Mouse (Mus musculus) megakaryocyte progenitor cell, adult 5-6 weeks (primary cell): ENCODE data around the gene Oscp1. TPM values are rescaled to one million over a fixed set of nuclear protein-coding genes. Genes with fewer than 3 reads are reported as not detected.

Experiments used
- ATAC-seq: replicated peaks from 2 replicates; pipeline ENCODE4 v1.8.0; 2016; ENCODE audit warnings: mild to moderate bottlenecking, moderate TSS enrichment, inconsistent platforms; ENCODE audit not compliant: poor library complexity
- total RNA-seq, 2 experiments: library from RNA; stranded (forward) in 1 of 2; stranded (reverse) in 1 of 2; fragments of 157-497, 149-512 nt in 1 of 2; fragments of 200-1000 nt in 1 of 2; gene quantifications; 2 replicates each; pipeline versions ENCODE4 v1.2.3 to v1.2.4; 2015 to 2017

Oscp1 gene
- total RNA-seq (2015) (13.5 and 15.5 TPM in 2 replicates), total RNA-seq (2017) (20.3 and 31.9 TPM in 2 replicates)

DNA sequence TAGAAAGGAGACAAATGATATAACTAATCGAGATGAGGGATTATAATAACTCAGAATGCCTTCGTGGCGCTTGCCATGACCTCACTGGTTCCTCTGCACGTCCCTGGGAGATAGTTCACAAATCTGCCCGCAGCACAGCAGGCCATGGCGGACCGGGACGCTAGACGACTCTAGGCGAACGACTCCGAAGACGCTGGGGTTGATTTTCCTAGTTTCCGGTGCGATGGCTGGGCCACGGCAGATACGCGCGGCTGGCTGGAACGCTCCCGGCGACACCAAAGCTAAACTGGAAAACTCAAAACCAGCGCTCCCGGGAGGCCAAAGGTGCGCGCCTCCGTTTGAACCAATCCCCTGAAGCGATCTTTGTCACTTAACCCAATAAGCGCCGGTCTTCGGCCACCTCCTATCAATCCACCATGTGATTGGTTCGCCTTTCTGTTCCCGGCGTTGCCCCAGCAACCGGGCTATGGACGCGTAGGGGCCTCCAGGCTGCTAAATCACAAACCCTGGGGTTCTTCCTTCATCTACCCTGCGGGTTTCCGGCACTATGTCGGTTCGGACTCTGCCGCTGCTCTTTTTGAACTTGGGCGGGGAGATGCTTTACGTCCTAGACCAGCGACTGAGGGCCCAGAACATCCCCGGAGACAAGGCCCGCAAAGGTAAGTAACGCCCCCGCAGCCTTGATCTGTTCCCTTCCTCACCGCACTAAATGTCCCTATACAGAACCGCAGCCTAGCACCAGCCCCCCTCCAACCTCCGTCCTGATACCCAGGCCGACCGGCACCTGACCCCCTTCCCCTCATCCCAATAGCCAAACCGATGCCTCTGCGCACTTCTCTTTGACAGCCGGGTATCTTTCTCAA lies at the start of gene Oscp1:
Gene Oscp1 (plus strand): TSS at position 432 of the 863 bp plus-strand sequence.
- ATAC-seq = peak; percentile 97

DNA sequence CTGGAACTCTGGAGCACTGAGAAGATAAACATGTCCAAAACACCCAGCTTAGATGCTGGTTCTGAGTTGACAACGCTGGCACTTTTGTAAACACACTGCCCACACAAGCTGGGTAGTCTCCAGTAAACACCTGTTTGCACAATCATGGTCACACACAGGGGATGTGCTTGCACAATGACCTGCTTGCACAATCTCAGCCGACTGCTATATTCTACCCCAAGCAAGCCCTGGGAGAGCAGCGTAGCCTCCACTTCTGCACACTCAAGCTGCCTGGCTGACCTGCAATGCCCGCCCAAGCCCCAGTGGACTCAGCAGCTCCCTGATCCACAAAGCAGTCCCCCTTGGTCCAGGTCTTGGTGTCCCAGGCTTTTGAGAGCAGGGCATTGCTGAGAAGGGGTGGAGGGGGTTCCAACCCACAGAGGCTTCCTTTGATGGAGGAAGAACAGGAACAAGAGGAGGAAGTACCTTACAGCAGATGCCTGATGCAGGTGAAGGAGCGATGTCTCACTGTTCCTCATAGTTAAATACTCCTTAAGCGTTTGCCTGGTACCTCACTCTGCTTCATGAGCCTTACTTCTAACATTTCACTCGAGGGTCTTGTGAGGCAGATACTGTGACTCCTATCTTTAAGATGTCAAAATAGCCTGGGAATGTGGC lies 40.6 kb upstream of the Oscp1 start:
- peak; percentile 86 for ATAC-seq

DNA sequence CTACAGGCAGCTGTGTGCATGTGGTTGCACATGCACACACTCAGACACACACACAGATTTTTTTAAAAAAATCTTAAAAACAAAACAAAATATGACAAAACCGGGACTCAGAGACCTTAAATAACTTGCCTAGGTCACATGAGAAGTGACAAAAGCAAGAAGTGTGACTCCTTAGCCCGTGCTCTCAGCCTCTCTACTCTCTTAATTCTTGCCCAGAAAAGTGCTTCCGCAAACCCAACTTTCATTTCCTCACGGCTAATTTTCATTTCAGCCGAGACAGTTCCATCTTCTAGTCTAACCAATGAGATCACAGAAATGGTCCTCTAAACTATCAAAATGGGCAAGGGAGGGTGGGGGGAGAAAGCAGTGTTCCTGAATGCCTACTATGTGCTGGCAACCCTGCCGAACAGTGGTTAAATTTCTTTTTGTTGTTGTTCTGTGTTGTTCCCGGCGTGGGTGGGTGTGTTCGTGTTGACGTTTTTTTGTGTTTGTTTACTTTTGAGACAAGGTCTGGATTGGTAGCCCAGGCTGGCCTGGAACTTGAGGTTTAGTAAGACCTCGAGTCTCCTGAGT lies 39.3 kb upstream of the Oscp1 start:
- peak; percentile 59 for ATAC-seq

DNA sequence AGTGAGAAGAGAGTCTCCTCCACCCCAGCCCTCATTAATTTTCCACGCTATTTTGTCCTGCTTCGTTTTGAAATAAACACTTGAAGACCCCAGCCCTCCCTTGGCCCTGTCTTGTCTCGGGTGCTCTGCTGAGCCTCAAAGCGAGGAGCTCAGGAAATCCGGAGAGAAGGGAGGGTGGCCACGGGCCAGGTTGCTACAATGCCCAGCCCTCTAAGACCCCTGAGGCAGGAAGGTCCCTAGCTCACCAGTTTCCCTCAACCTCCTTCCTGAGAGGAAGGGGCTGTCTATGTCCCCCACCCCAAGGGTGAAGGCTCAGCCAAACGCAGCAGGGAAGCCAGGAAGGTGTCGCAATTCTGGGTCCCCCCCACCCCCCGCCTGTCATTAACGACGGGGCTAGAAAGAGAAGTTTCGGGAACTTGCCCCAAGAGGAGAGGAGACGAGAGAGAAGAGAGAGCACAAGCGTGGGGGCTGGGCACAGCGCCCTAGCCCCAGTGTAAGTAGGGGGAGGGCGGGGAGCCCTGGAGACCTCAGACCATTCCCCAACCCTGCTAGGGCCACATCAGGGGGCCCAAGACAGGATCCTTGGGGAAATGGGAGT lies 34.0 kb upstream of the Oscp1 start, which contains the start of gene Csf3r:
Gene Csf3r (plus strand): TSS at position 248 of the 598 bp plus-strand sequence.
- ATAC-seq = peak; percentile 72

DNA sequence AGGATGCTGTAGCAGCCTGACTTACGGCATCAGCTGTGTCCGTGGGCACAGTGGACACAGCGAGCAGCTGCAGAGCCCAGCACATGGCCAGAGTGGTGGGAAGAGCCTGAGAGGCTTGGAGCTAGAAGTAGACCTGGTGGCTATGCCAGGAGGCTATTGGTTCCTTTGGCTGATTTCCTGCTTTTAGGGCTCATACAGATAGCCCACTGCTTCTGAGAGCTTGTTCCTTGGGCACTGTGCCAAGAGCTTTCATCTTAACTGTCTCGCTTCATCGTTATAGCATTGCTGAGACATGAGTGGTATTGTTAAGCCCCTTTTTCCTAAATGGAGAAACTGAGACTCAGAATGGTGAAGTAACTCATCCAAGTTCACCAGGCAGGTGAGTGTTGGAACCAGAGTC lies 32.6 kb upstream of the Oscp1 start:
- no peak for ATAC-seq

DNA sequence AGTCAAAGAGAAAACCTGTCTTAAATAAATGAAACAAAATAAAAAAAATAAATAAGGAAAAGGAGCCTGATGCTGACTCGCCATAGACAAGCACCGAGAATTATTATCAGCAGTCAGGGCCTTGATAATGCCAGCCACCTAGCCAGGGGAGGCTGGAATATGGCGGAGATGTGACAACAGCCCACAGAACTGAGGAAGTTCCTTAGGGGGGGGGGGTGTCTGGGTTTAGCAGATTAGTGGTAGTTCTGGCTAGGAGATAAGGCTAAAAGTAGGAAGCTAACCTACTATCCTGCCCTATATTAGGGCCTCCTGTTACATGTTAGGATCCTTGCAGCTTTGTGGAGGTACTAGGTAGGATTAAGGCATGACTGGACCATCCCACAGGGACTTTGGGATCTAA lies 30.4 kb upstream of the Oscp1 start:
- ATAC-seq = peak; percentile 35

DNA sequence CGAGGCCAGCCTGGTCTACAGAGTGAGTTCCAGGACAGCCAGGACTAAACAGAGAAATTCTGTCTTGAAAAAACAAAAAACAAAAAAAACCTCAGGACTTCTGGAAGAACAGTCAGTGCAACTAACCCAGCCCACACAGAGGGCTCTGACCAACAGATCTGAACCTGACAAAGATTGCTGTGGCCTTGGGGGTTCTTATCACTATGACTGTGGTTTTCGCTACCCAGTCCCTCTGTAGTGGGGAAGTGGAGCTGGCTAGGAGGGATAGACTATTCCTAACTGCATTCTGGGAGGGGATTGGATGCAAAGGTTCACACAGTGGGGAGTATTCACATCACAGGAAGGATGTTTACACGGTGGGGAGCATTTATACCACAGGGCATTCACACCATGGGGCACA lies 29.3 kb upstream of the Oscp1 start:
- no peak for ATAC-seq

DNA sequence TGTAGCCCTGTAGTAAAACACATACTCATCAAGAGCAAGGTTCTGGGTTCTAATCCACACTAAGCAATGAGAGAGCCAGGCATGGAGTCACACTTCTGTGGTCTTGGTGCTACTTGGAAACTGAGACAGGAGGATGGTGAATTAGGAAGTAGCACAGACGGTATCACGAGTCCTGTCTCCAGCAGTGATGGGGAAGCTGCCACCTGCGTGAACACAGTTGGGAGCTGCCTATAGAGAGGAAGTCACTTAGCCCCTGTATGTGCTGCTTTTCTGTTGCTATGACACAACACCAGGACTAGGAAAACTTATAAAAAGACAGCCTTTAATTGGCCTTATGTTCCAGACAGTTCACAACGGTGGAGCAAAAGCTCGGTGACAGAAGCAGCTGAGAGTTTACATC lies 27.7 kb upstream of the Oscp1 start:
- peak; percentile 68 for ATAC-seq

DNA sequence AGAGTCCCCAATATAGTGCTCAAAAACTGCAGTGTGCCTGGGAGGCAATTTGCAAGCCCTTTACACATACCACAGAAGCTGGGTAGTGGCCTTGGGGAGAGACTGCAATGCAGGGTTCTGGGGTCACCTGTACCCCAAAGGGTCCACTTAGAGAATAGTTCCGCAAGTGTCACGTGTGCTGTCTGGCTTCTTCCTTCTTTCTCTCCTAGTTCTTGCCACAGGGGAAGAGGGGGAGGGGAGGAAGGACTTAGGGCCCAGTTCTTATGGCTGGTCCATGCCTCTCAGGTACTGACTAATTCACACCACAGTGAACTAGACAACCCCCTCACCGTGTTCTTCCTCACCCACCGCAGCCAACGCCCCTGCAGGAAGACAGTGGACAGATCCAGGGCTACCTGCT lies 23.0 kb upstream of the Oscp1 start:
- ATAC-seq = no peak

DNA sequence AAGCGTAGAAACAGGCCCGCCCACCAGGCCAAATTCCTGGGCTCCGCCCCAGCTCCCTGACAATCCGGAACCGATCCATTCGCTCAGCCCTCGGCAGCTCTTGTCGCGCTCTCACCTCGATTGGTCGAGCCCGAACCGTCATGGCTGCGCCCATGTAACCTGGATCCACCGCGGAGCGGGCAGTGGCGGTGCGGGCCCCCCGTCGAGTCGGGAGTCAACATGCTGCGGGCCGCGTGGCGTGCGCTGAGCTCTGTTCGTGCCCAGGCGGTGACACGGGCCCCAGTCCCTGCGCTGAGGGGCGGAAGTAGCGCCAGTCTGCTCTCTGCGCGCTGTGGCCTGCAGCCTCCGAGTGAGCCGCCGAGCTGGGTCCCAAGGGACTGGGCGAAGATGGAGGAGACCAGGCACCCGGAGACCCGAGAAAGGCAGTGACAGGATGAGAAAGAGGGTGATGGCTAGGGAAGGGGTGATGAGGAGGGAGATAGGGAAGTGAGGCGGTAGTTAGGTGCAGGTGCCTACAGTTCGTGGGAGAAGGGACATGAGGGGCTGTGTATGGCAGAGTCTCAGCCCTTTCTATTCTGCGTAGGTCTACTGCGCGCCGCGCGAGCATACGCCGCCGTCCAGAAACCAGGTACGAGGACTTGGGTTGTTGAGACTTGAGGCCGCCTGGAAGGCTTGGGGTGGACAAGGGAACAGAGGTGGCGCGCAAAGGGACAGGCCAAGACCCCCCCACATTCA lies 11.3 kb upstream of the Oscp1 start, which contains the start of gene Mrps15:
Gene Mrps15 (plus strand): TSS at position 75 of the 735 bp plus-strand sequence.
- peak; percentile 96 for ATAC-seq

DNA sequence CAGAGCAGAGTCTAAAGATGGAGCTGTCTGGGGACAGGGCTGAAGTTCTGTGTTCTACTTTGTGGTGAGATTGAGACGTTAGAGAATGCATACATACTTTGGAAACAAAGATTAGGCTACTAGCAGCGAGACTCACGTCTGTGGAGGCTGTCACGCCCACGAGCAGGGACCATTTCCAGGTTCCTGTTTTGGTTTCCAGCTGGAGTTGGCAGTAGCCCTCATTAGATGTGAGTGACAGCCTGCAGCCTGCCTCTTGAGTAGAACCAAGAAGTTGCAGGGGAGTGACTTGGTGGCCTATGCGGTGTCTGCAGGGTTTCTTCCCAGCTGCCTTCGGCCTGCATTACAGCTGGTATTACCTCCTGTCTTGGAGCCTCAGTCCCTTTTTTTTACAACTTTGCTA lies 6.7 kb upstream of the Oscp1 start:
- ATAC-seq = no peak

DNA sequence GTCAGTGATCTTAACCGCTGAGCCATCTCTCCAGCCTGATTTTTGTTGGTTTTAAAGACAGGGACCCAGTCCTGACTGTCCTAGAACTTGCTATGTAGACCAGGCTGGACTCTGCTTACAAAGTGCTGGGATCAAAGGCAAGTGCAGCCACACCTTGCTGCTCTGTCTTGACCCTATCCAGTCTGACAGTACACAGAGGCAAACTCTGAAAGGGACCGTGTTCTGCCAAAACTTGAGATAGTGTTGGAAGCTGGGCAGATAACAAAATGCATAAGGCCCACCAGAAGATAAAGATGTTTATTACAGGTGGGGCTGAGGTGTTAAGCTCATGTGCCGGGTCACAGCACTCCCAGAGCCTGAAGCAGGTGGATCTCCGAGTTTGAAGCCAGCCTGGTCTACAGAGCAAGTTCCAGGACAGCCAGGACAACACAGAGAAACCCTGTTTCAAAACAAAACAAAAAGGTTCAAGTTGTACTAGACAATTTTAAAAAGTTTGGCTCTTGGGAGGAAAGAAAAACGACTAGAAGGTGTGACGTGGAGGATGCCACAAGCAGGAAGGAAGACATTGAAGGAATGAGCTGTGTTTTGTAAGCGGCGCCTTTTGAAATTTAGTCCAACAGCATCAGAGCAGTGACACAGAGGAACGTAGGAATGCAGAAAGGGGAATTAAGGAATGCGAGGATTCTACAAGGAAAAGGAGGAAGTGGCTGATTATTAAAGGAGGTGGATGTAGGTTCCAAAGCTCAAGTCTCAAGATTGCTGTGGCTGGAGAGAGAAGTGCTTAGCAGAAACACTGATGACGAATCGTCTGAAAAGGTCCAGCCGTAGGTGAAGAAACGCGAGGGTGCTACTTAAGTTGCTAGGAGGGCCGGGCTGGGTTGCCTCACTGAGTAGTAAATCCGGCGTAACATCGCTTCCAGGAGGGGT lies 895 bp upstream of the Oscp1 start:
- peak; percentile 45 for ATAC-seq

DNA sequence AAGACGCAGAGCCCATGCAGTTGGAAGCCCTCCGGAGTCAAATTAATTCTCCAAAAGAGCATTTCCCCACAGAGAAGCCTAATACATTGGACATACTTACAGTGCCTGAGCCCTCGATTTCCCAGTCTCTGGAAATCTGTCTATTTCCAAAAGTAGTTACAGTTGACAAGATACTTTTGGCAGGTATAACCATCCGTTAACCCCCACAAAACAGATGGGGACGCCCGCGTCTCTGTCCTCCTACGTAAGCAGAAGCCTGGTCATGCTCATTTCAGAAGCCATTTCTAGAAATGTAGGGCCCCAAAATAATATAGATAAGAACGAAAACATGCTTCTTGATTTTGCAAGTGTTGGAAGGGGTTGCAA lies 615 bp downstream of the Oscp1 start:
- no peak for ATAC-seq

DNA sequence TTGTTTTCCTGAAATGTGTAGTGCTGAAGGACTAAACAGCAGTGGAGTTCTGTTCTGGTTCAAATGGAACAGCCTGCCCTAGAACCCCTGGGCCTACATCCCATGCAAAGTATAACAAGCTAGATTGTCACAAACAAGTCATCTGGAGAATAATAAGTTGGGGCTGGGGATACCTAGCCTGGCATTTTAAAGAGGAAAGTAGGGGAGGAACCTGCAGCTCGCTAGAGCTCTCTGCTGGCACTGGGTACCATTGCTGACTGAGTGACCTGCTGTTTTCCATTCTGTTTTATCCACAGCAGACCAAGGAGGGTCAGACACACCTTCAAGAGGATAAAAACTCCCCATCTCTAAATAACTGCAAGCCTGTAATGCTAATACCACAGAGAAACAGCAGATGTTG lies 4.5 kb downstream of the Oscp1 start:
- ATAC-seq = no peak

DNA sequence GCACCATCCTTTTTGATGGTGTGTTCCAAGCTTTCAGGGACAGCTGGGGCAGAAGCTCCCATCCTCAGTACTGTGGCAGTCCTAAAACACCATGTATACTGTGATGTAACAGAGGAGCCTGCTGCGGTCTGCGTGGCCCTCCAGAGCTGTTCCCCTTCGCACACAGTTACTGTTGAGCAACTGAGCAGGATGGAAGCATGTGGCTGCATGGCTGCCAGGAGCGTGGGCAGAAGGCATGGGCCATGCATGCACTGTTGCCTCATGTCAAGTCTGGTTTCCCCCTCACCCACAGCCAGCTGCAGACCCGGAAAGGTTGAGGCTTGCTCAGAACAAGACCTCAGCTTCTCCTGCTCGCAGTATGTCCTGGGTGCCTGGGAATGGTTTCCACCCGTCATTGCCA lies 6.9 kb downstream of the Oscp1 start:
- ATAC-seq = peak; percentile 94

DNA sequence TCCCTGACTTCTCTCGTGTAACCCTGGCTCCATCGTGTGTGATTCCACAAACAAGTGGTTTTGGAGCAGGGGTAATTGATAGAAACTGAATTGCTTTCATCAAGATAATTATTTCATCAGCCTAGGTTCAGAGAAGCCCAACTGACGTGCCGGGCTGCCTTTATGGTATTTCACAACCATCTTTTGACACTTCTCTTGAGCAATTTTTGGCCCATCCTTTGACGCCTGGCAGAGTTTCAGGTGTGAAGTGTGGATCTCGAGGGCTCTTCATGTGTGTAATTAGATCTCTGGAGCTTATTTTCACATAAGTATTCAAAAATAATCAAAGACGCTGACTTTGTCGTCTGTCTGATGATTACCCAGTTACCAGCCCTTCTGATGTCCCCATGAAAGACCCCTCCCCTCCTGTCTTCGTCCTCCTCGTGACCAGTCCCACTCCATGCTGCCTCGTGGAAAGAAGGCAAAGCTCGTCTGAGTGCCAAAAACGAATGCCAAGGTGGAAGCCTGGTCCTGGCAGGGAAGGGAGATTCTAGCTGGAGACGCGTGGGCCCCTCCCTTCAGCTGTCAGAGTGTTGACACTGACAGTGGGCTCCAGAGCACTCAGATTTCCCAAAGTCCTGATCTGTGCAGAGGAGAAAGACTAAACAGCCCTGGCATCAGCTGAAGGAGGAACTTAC lies 9.2 kb downstream of the Oscp1 start:
- ATAC-seq = peak; percentile 47

DNA sequence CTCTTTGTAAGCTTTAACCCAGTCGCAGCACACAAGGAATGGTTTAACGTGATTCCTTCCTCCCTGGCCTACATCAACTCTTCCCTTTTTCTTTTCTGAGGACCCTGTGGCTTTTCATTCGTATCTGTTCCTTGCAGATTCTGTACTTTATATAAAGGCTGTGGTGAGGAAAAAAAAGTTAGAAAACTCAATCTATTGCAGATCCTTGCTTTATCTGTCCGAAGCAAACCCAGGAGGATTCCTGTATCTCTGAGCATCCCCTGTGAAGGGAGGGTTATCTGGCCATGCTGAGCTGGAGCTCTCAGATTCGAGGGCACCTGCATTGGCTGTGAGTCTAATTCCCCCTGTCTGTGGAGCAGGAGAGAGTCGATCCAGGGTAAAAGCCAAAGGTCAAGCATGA lies 10.5 kb downstream of the Oscp1 start:
- ATAC-seq = no peak

DNA sequence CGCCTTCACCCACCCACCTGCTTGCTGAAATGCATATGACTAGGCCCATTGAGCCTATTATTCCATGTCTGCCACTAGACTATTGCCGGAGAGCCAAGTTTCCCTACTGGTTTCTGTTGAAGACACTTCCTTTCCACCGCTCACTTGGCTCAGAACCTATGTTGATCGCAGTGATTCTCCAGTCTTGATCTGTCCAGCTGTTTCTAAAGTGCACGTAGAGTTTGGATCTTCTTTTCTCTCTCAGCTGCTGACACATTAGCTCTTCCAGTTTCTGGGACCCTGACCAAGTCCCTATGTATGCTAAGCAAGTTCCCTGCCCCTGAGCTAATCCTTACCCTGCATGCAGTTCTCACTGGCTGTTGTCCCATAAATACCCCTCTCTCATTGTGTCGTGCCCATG lies 19.5 kb downstream of the Oscp1 start:
- no peak for ATAC-seq

DNA sequence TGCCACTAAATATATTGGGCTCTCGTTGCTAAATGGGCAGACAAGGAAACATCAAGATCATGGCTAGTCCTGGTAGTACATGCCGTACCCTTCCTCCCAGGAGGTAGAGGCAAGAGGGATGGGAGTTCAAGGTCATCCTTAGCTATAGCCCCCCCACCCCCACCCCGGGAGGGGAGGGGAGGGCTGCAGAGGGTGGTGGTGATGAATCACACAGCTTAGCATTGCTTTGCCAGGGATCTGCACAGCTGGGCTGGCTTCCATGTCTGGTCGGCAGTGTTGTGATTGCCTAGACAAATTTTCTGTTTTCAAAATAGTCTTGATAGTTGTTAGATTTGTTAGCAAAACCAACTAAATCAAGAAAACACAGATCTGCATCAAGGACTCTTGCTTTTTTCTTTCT lies 20.9 kb downstream of the Oscp1 start:
- ATAC-seq = no peak
